Mouse (Mus musculus): ENCODE measurements at regions not wholly inside any gene's neighbourhood (a gene's known extent, or its start where the extent isn't known, plus 50 kb on each side); places are given as distances from the start of the nearest gene placed in this dataset.

- Histone ChIP-seq H3K4me1 (ENCODE audit: control insufficient read depth, insufficient read depth, low read length) (no peaks in the 10 kb centered on the region), H3K27ac (ENCODE audit: insufficient read depth, low read depth, low read length) (no peak overlapping the region), H3K4me3 (ENCODE audit: insufficient read depth, low read depth, low read length) (no peak overlapping the region)
- 77% methylated on average over 3 of the region's 3 CpGs for WGBS
- TF ChIP-seq POLR2A (IDR thresholded peaks at IDR 0.05; ENCODE audit: insufficient read depth, low read depth, low read length): no peak
- TF ChIP-seq CTCF (IDR thresholded peaks at IDR 0.05; ENCODE audit: insufficient read depth, low read depth, low read length): no peak
Measured at GRCm38 (mm10) chr1:76540529-76540928, 974.4 kb downstream of the Epha4 start.

DNA sequence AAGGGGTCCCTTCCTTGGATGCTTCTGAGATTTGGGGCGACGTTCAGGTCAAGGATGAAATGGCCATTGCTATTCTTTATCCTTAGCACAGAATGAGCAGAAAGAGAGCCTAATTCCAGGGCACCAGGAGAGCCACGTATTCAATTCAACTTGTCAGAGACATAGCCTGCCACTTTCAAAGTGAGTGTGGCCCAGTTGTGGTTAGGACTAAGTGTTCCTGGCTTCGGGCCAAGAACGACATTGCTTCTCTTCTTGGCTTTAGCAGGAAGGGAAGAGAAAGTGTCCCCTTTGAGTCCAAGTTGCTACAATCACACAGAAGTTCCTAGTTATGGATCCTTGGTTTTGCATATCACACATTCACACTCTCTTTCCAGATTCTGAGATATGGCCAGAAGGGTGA is 964.0 kb downstream of the Epha4 start:
- WGBS: 52% methylated on average over 5 of the region's 5 CpGs
- Histone ChIP-seq H3K4me3 (ENCODE audit: insufficient read depth, low read depth, low read length) (no peak overlapping the region), H3K27ac (ENCODE audit: insufficient read depth, low read depth, low read length) (no peak overlapping the region), H3K4me1 (ENCODE audit: control insufficient read depth, insufficient read depth, low read length) (no peaks in the 10 kb centered on the region)
- TF ChIP-seq CTCF (IDR thresholded peaks at IDR 0.05; ENCODE audit: insufficient read depth, low read depth, low read length): no peak

DNA sequence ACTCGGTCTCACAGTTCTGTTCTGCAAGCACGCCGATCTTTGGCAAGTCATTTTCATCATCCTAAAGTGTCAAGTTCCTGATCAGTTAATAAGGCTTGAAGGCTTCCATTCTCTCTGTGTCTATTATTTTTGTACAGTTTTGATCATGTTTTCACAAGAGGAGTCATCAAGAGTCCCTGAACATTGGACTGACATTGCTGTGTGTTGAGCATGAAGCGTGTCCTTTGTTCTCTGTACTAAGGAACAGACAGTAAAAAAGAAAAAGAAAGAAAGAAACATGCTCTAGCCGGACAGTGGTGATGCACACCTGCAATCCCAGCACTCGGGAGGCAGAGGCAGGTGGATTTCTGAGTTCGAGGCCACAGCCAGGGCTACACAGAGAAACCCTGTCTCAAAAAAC is 955.4 kb downstream of the Epha4 start:
- Histone ChIP-seq H3K4me1 (ENCODE audit: control insufficient read depth, insufficient read depth, low read length) (peaks cover 3% of the 10 kb centered on the region), H3K27ac (ENCODE audit: insufficient read depth, low read depth, low read length) (no peak overlapping the region), H3K4me3 (ENCODE audit: insufficient read depth, low read depth, low read length) (no peak overlapping the region)
- 92% methylated on average over 7 of the region's 7 CpGs for WGBS
- TF ChIP-seq CTCF (IDR thresholded peaks at IDR 0.05; ENCODE audit: insufficient read depth, low read depth, low read length): no peak
- TF ChIP-seq POLR2A (IDR thresholded peaks at IDR 0.05; ENCODE audit: insufficient read depth, low read depth, low read length): no peak

- Histone ChIP-seq H3K27ac (ENCODE audit: insufficient read depth, low read depth, low read length) (no peak overlapping the region), H3K4me1 (ENCODE audit: control insufficient read depth, insufficient read depth, low read length) (no peaks in the 10 kb centered on the region), H3K4me3 (ENCODE audit: insufficient read depth, low read depth, low read length) (no peak overlapping the region)
- no peak for TF ChIP-seq POLR2A (IDR thresholded peaks at IDR 0.05; ENCODE audit: insufficient read depth, low read depth, low read length)
- 53% methylated on average over 5 of the region's 5 CpGs for WGBS
Measured at GRCm38 (mm10) chr1:76575487-76575886, 939.4 kb downstream of the Epha4 start.

- Histone ChIP-seq H3K4me3 (ENCODE audit: insufficient read depth, low read depth, low read length) (no peak overlapping the region), H3K4me1 (ENCODE audit: control insufficient read depth, insufficient read depth, low read length) (no peaks in the 10 kb centered on the region), H3K27ac (ENCODE audit: insufficient read depth, low read depth, low read length) (no peak overlapping the region)
- WGBS: 95% methylated on average over 2 of the region's 2 CpGs
- TF ChIP-seq CTCF (IDR thresholded peaks at IDR 0.05; ENCODE audit: insufficient read depth, low read depth, low read length) (no peak), POLR2A (IDR thresholded peaks at IDR 0.05; ENCODE audit: insufficient read depth, low read depth, low read length) (no peak)
Measured at GRCm38 (mm10) chr1:76585921-76586320, 929.0 kb downstream of the Epha4 start.

GRCm38 (mm10) chr1:76625831-76626230 is 889.1 kb downstream of the Epha4 start:
- H3K4me1 ChIP-seq (ENCODE audit: control insufficient read depth, insufficient read depth, low read length): no peaks in the 10 kb centered on the region
- WGBS: 51% methylated on average over 3 of the region's 3 CpGs
- H3K27ac ChIP-seq (ENCODE audit: insufficient read depth, low read depth, low read length): no peak overlapping the region
- TF ChIP-seq POLR2A (IDR thresholded peaks at IDR 0.05; ENCODE audit: insufficient read depth, low read depth, low read length): no peak
- no peak for TF ChIP-seq CTCF (IDR thresholded peaks at IDR 0.05; ENCODE audit: insufficient read depth, low read depth, low read length)
- no peak overlapping the region for H3K4me3 ChIP-seq (ENCODE audit: insufficient read depth, low read depth, low read length)

DNA sequence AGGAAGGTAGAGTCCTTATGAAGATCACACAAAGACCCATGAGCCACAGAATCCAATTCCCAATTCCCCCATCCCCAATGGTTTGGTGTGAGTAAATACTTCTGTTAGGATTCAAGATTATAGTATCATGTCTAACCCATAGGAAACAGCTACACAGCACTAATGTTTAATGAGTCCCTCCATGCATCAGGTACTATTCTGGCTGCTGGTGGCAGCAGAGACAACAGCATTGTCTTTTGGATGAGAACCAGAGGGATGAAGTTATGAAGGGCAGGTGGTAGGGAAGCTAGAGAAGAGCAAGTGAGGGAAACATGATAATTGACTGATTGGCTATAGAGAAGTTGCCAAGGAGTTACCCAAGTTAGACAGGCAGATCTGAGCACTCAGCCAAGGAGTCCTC is 885.0 kb downstream of the Epha4 start:
- Histone ChIP-seq H3K27ac (ENCODE audit: insufficient read depth, low read depth, low read length) (no peak overlapping the region), H3K4me1 (ENCODE audit: control insufficient read depth, insufficient read depth, low read length) (no peaks in the 10 kb centered on the region), H3K4me3 (ENCODE audit: insufficient read depth, low read depth, low read length) (no peak overlapping the region)
- TF ChIP-seq POLR2A (IDR thresholded peaks at IDR 0.05; ENCODE audit: insufficient read depth, low read depth, low read length): no peak
- no peak for TF ChIP-seq CTCF (IDR thresholded peaks at IDR 0.05; ENCODE audit: insufficient read depth, low read depth, low read length)

GRCm38 (mm10) chr1:76634071-76634470 is 880.8 kb downstream of the Epha4 start:
- H3K4me1 ChIP-seq (ENCODE audit: control insufficient read depth, insufficient read depth, low read length): 0 out of 2 replicates have a peak, but pooled peaks cover 4% of the 10 kb centered on the region
- no peak overlapping the region for H3K27ac ChIP-seq (ENCODE audit: insufficient read depth, low read depth, low read length)
- WGBS: 61% methylated on average over 1 of the region's 1 CpGs
- no peak for TF ChIP-seq POLR2A (IDR thresholded peaks at IDR 0.05; ENCODE audit: insufficient read depth, low read depth, low read length)
- TF ChIP-seq CTCF (IDR thresholded peaks at IDR 0.05; ENCODE audit: insufficient read depth, low read depth, low read length): no peak
- no peak overlapping the region for H3K4me3 ChIP-seq (ENCODE audit: insufficient read depth, low read depth, low read length)

GRCm38 (mm10) chr1:76637268-76638009 is 877.4 kb downstream of the Epha4 start:
- Histone ChIP-seq H3K4me1 (ENCODE audit: control insufficient read depth, insufficient read depth, low read length) (0 out of 2 replicates have a peak, but pooled peaks cover 4% of the 10 kb centered on the region), H3K4me3 (ENCODE audit: insufficient read depth, low read depth, low read length) (no peak overlapping the region), H3K27ac (ENCODE audit: insufficient read depth, low read depth, low read length) (no peak overlapping the region)
- TF ChIP-seq POLR2A (IDR thresholded peaks at IDR 0.05; ENCODE audit: insufficient read depth, low read depth, low read length) (no peak), CTCF (IDR thresholded peaks at IDR 0.05; ENCODE audit: insufficient read depth, low read depth, low read length) (no peak)
- 30% methylated on average over 19 of the region's 19 CpGs for WGBS

DNA sequence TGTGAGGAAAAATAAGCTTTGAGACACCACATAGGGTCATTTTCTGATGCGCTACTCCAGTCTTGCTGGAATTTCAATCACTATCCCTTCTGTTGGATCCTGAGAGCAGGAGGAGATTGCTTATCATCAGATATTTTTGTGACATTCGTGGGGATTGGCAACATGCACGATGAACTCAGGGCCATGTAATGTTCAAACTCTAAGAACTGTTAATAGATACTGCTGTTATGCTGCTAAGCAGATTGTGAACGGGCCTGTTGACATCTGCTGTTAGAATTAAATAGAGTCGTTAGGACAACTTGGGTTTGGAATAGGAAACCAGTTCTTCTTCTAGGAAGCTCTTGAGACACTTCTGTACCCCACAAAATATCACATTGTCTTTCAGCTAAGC is 876.9 kb downstream of the Epha4 start:
- H3K4me3 ChIP-seq (ENCODE audit: insufficient read depth, low read depth, low read length): no peak overlapping the region
- 0 out of 2 replicates have a peak, but pooled peaks cover 4% of the 10 kb centered on the region for H3K4me1 ChIP-seq (ENCODE audit: control insufficient read depth, insufficient read depth, low read length)
- no peak overlapping the region for H3K27ac ChIP-seq (ENCODE audit: insufficient read depth, low read depth, low read length)
- TF ChIP-seq POLR2A (IDR thresholded peaks at IDR 0.05; ENCODE audit: insufficient read depth, low read depth, low read length): no peak
- no peak for TF ChIP-seq CTCF (IDR thresholded peaks at IDR 0.05; ENCODE audit: insufficient read depth, low read depth, low read length)
- WGBS: 73% methylated on average over 5 of the region's 5 CpGs

All from olfactory bulb, adult 2 months (tissue).